Mouse (Mus musculus) limb, embryonic 10.5 days (tissue): ENCODE data around the gene Olfr292. TPM values are rescaled to one million over a fixed set of nuclear protein-coding genes. Genes with fewer than 3 reads are reported as not detected.

Experiments
- DNase-seq: peaks from one replicate; pipeline ENCODE4 v3.0.0-alpha.2; 2017; ENCODE audit warnings: low spot score
- H3K27ac ChIP-seq: fragments of 300-500 bp; sonication (generic); 2 replicates; pipeline ENCODE4 v1.5.1; 2016; ENCODE audit warnings: mild to moderate bottlenecking
- H3K27me3 ChIP-seq: fragments of 300-500 bp; sonication (generic); 2 replicates; pipeline ENCODE4 v1.6.1; 2016; ENCODE audit warnings: low read depth, mild to moderate bottlenecking; ENCODE audit not compliant: poor library complexity, severe bottlenecking
- H3K36me3 ChIP-seq: fragments of 300-500 bp; sonication (generic); 2 replicates; pipeline ENCODE4 v1.6.1; 2016; ENCODE audit warnings: mild to moderate bottlenecking, moderate library complexity
- H3K4me1 ChIP-seq: fragments of 300-500 bp; sonication (generic); 2 replicates; pipeline ENCODE4 v1.6.1; 2016
- H3K4me3 ChIP-seq: fragments of 300-500 bp; sonication (generic); 2 replicates; pipeline ENCODE4 v1.5.1; 2016; ENCODE audit warnings: mild to moderate bottlenecking, moderate library complexity
- H3K9me3 ChIP-seq: fragments of 300-500 bp; sonication (generic); replicated peaks from 2 replicates; pipeline ENCODE4 v1.6.1; 2016; ENCODE audit warnings: mild to moderate bottlenecking
- WGBS: fragments of 180-500 bp; shearing (Covaris S2); methylation state at CpG from one replicate; pipeline ENCODE4 v1.1.7; 2016; 5-methylcytosine and 5-hydroxymethylcytosine counted together
- polyA plus RNA-seq: library from polyadenylated mRNA; unstranded; fragments of >200 nt; fragmentation: Nextera tagmentation; extraction: Ambion mirVana; gene quantifications from 2 replicates; pipeline ENCODE4 v1.2.1, GENCODE M21; 2016

The Olfr292 gene
- polyA plus RNA-seq, result not detected in 2 replicates

- H3K4me1 ChIP-seq, result no peaks in the 10 kb centered on the region
- no peaks in the 10 kb centered on the region for H3K27me3 ChIP-seq
- H3K27ac ChIP-seq, result no peak within 1 kb of the TSS
- no peak for DNase-seq
- no peak within 1 kb of the TSS for H3K4me3 ChIP-seq
- no peaks in the 10 kb centered on the region for H3K36me3 ChIP-seq
- H3K9me3 ChIP-seq, result no peaks in the 10 kb centered on the region
These were observed at the start of gene Olfr292 for GRCm38 (mm10) chr7:86688030-86688429. Gene Olfr292, plus strand, starts transcription at chr7:86688330.

GRCm38 (mm10) chr7:86648761-86649160, 39.4 kb upstream of the Olfr292 start, which contains the start of gene Olfr293:
Gene Olfr293, plus strand, starts transcription at chr7:86649061.
- Histone ChIP-seq H3K36me3 (no peaks in the 10 kb centered on the region), H3K4me1 (no peaks in the 10 kb centered on the region), H3K27ac (no peak within 1 kb of the TSS), H3K4me3 (no peak within 1 kb of the TSS), H3K27me3 (no peaks in the 10 kb centered on the region), H3K9me3 (no peaks in the 10 kb centered on the region)
- no peak for DNase-seq
- 93% methylated on average over 4 of the region's 4 CpGs for WGBS

- H3K9me3 ChIP-seq, result no peaks in the 10 kb centered on the region
- H3K27ac ChIP-seq, result no peak overlapping the region
- H3K4me1 ChIP-seq, result no peaks in the 10 kb centered on the region
- H3K36me3 ChIP-seq, result no peaks in the 10 kb centered on the region
- DNase-seq, result no peak
- H3K4me3 ChIP-seq, result no peak overlapping the region
- no peaks in the 10 kb centered on the region for H3K27me3 ChIP-seq
These were observed 36.9 kb downstream of the Olfr292 start for GRCm38 (mm10) chr7:86725013-86725412.

Other genes starting within 250 kb of the Olfr292 start
- not detected in 2 replicates for gene Olfr299, start 228.4 kb upstream of the Olfr292 start, polyA plus RNA-seq
- gene Olfr298, start 195.8 kb upstream of the Olfr292 start, polyA plus RNA-seq, result not detected in 2 replicates
- gene Olfr297, start 168.4 kb upstream of the Olfr292 start, polyA plus RNA-seq, result not detected in 2 replicates
- not detected in 2 replicates for gene Olfr295, start 104.5 kb upstream of the Olfr292 start, polyA plus RNA-seq
- gene Olfr294, start 71.7 kb upstream of the Olfr292 start, polyA plus RNA-seq, result not detected in 2 replicates
- gene Olfr293, start 39.3 kb upstream of the Olfr292 start, polyA plus RNA-seq, result not detected in 2 replicates
- gene Folh1, start 87.6 kb downstream of the Olfr292 start, polyA plus RNA-seq, result not detected in 2 replicates
- gene Vmn2r77, start 106.7 kb downstream of the Olfr292 start, polyA plus RNA-seq, result not detected in 2 replicates
- not detected in 2 replicates for gene Vmn2r78, start 226.8 kb downstream of the Olfr292 start, polyA plus RNA-seq